Mouse (Mus musculus) kidney, postnatal 25 days (tissue): Measurements from ENCODE around the gene Pramef25.
A peak's percentile ranks its signal among the peaks of the same experiment; 100 is the strongest.
"Not testable (repeated sequence)": the region's sequence is repeated elsewhere in the genome, so short reads cannot be mapped to it uniquely, and the experiment has no call there.

Source experiments
- DNase-seq, 2 experiments: peaks; one replicate each; pipeline ENCODE4 v3.0.0; 2021; ENCODE audit warnings: mixed read lengths in 2 of 2

Gene Pramef25

GRCm38 (mm10) chr4:143950916-143951315 is at the start of gene Pramef25:
Gene Pramef25 (minus strand): TSS chr4:143951016.
- not testable (repeated sequence) for DNase-seq

GRCm38 (mm10) chr4:143994269-143994668 is 43.5 kb upstream of the Pramef25 start, which contains the start of gene Pramef17:
Gene Pramef17 (minus strand): TSS chr4:143994369.
- not testable (repeated sequence) for DNase-seq

- peak; percentile 61 to 73 for DNase-seq
These were observed 37.3 kb upstream of the Pramef25 start for GRCm38 (mm10) chr4:143988126-143988525.

- peak in 1 of 2 experiments; percentile 1 for DNase-seq
These were observed 36.7 kb upstream of the Pramef25 start for GRCm38 (mm10) chr4:143987475-143987941.

GRCm38 (mm10) chr4:143985733-143986132 is 34.9 kb upstream of the Pramef25 start:
- DNase-seq, result peak; percentile 25 to 46

- DNase-seq, result not testable (repeated sequence)
These were observed 34.3 kb upstream of the Pramef25 start for GRCm38 (mm10) chr4:143985165-143985564.

GRCm38 (mm10) chr4:143983446-143983845 is 32.6 kb upstream of the Pramef25 start:
- not testable (repeated sequence) for DNase-seq

GRCm38 (mm10) chr4:143966850-143967249 is 16.0 kb upstream of the Pramef25 start, which contains the start of gene Gm13101:
Gene Gm13101 (minus strand): TSS chr4:143966950.
- DNase-seq, result not testable (repeated sequence)

GRCm38 (mm10) chr4:143900280-143900679 is 50.5 kb downstream of the Pramef25 start, which contains the start of gene Pramef6:
Gene Pramef6 (minus strand): TSS chr4:143900380.
- DNase-seq, result not testable (repeated sequence)
